Mouse (Mus musculus) lung, embryonic 14.5 days (tissue): ENCODE results near the gene Grasp. TPM values are rescaled to one million over a fixed set of nuclear protein-coding genes. Genes with fewer than 3 reads are reported as not detected.

Experiments
- ATAC-seq: fragments of 200-750 bp; cut with Nextera tagmentation; 2 replicates; pipeline ENCODE4 v1.8.0; 2017; ENCODE audit warnings: mild to moderate bottlenecking, moderate TSS enrichment, moderate library complexity; ENCODE audit not compliant: insufficient read depth
- DNase-seq: peaks from one replicate; pipeline ENCODE4 v3.0.0-alpha.2; 2015
- H3K27ac ChIP-seq: fragments of 300-500 bp; sonication (generic); 2 replicates; pipeline ENCODE4 v1.5.1; 2014; ENCODE audit warnings: low read depth, mild to moderate bottlenecking, moderate library complexity
- H3K27me3 ChIP-seq: fragments of 300-500 bp; sonication (generic); 2 replicates; pipeline ENCODE4 v1.6.1; 2014; ENCODE audit warnings: low read length, control low read depth; ENCODE audit not compliant: insufficient read depth
- H3K36me3 ChIP-seq: fragments of 300-500 bp; sonication (generic); 2 replicates; pipeline ENCODE4 v1.6.1; 2014; ENCODE audit warnings: control low read depth; ENCODE audit not compliant: insufficient read depth
- H3K4me1 ChIP-seq: fragments of 300-500 bp; sonication (generic); 2 replicates; pipeline ENCODE4 v1.6.1; 2014; ENCODE audit warnings: antibody characterized with exemption, control low read depth; ENCODE audit not compliant: insufficient read depth
- H3K4me2 ChIP-seq: fragments of 300-500 bp; sonication (generic); 2 replicates; pipeline ENCODE4 v1.6.1; 2014; ENCODE audit warnings: mild to moderate bottlenecking
- H3K4me3 ChIP-seq: fragments of 300-500 bp; sonication (generic); 2 replicates; pipeline ENCODE4 v1.5.1; 2014; ENCODE audit warnings: low read depth, low read length
- H3K9ac ChIP-seq: fragments of 300-500 bp; sonication (generic); 2 replicates; pipeline ENCODE4 v1.6.1; 2014
- H3K9me3 ChIP-seq: fragments of 300-500 bp; sonication (generic); 2 replicates; pipeline ENCODE4 v1.6.1; 2016; ENCODE audit warnings: low read depth, low read length, control low read depth
- CTCF ChIP-seq: IDR thresholded peaks from 2 replicates; pipeline ENCODE4 v1.5.1; 2016; ENCODE audit warnings: antibody characterized with exemption, low read depth
- WGBS: fragments of 180-500 bp; shearing (Covaris S2); extraction: QIAGEN DNeasy Blood & Tissue Kit; methylation state at CpG from one replicate; pipeline ENCODE4 v1.1.7; 2014; 5-methylcytosine and 5-hydroxymethylcytosine counted together
- polyA plus RNA-seq: library from polyadenylated mRNA; unstranded; fragments of >200 nt; fragmentation: Nextera tagmentation; extraction: Ambion mirVana; gene quantifications from 2 replicates; pipeline ENCODE4 v1.2.1, GENCODE M21; 2014

The Grasp gene
- polyA plus RNA-seq, 1 experiment from 2014 or later: 10.4 TPM

GRCm38 (mm10) chr15:101176795-101177691 lies 46.9 kb upstream of the Grasp start:
- DNase-seq (no peak), ATAC-seq (no peak)
- TF ChIP-seq CTCF: no peak
- Histone ChIP-seq H3K4me2 (peak overlapping the region; percentile 93; the same call in 1 of the 2 replicates), H3K4me1 (peaks cover 26% of the 10 kb centered on the region; the same call in 1 of the 2 replicates), H3K36me3 (no peaks in the 10 kb centered on the region), H3K27ac (no peak overlapping the region), H3K9ac (peak overlapping the region; percentile 90; the same call in 1 of the 2 replicates), H3K9me3 (no peaks in the 10 kb centered on the region), H3K27me3 (no peaks in the 10 kb centered on the region), H3K4me3 (no peak overlapping the region)
- 57% methylated on average over 8 of the region's 8 CpGs for WGBS

- Histone ChIP-seq H3K9me3 (no peaks in the 10 kb centered on the region), H3K4me3 (no peak overlapping the region), H3K27ac (no peak overlapping the region), H3K36me3 (no peaks in the 10 kb centered on the region), H3K4me1 (peaks cover 29% of the 10 kb centered on the region; the same call in 1 of the 2 replicates), H3K4me2 (no peak overlapping the region), H3K27me3 (no peaks in the 10 kb centered on the region), H3K9ac (no peak overlapping the region; the same call in 1 of the 2 replicates)
- no peak for TF ChIP-seq CTCF
- ATAC-seq (no peak), DNase-seq (no peak)
- WGBS: 60% methylated on average over 15 of the region's 15 CpGs
Observed at GRCm38 (mm10) chr15:101180363-101181105, 43.5 kb upstream of the Grasp start.

GRCm38 (mm10) chr15:101181106-101181466 lies 42.9 kb upstream of the Grasp start:
- no peak for TF ChIP-seq CTCF
- H3K4me2 ChIP-seq: no peak overlapping the region
- WGBS: 30% methylated on average over 5 of the region's 5 CpGs
- no peak for DNase-seq
- no peaks in the 10 kb centered on the region for H3K9me3 ChIP-seq
- H3K36me3 ChIP-seq: no peaks in the 10 kb centered on the region
- no peak for ATAC-seq
- H3K9ac ChIP-seq: no peak overlapping the region
- peaks cover 24% of the 10 kb centered on the region; the same call in 1 of the 2 replicates for H3K4me1 ChIP-seq
- H3K27me3 ChIP-seq: no peaks in the 10 kb centered on the region
- peak overlapping the region; percentile 36; the same call in 1 of the 2 replicates for H3K27ac ChIP-seq
- H3K4me3 ChIP-seq: no peak overlapping the region

- no peak overlapping the region for H3K9ac ChIP-seq
Observed at GRCm38 (mm10) chr15:101181500-101181899, 42.5 kb upstream of the Grasp start.

GRCm38 (mm10) chr15:101182676-101183075 lies 41.3 kb upstream of the Grasp start:
- Histone ChIP-seq H3K27ac (peak overlapping the region; percentile 85), H3K4me2 (no peak overlapping the region), H3K9me3 (no peaks in the 10 kb centered on the region), H3K27me3 (no peaks in the 10 kb centered on the region), H3K4me1 (peaks cover 22% of the 10 kb centered on the region; the same call in 1 of the 2 replicates), H3K9ac (no peak overlapping the region), H3K36me3 (no peaks in the 10 kb centered on the region), H3K4me3 (no peak overlapping the region)
- 34% methylated on average over 5 of the region's 5 CpGs for WGBS
- ATAC-seq (peak; percentile 47; the same call in 1 of the 2 replicates), DNase-seq (peak; percentile 61)
- TF ChIP-seq CTCF: no peak

More at GRCm38 (mm10) chr15:101181500-101181899, 42.5 kb upstream of the Grasp start:
- Histone ChIP-seq H3K9me3 (no peaks in the 10 kb centered on the region), H3K4me3 (no peak overlapping the region), H3K4me2 (no peak overlapping the region), H3K36me3 (no peaks in the 10 kb centered on the region), H3K27ac (peak overlapping the region; percentile 36), H3K27me3 (no peaks in the 10 kb centered on the region), H3K4me1 (peaks cover 24% of the 10 kb centered on the region; the same call in 1 of the 2 replicates)
- no peak for DNase-seq
- WGBS: 48% methylated on average over 4 of the region's 4 CpGs
- TF ChIP-seq CTCF: no peak
- no peak for ATAC-seq

GRCm38 (mm10) chr15:101184300-101184699 lies 39.7 kb upstream of the Grasp start:
- TF ChIP-seq CTCF: no peak
- WGBS: 91% methylated on average over 8 of the region's 8 CpGs
- Histone ChIP-seq H3K9ac (no peak overlapping the region), H3K4me1 (peaks cover 16% of the 10 kb centered on the region; the same call in 1 of the 2 replicates), H3K36me3 (no peaks in the 10 kb centered on the region), H3K27ac (peak overlapping the region; percentile 85), H3K4me3 (no peak overlapping the region), H3K4me2 (no peak overlapping the region), H3K9me3 (no peaks in the 10 kb centered on the region), H3K27me3 (no peaks in the 10 kb centered on the region)
- ATAC-seq (no peak), DNase-seq (no peak)

- peaks cover 15% of the 10 kb centered on the region; the same call in 1 of the 2 replicates for H3K4me1 ChIP-seq
- WGBS: 89% methylated on average over 3 of the region's 3 CpGs
- ATAC-seq: no peak
- no peaks in the 10 kb centered on the region for H3K27me3 ChIP-seq
- H3K9ac ChIP-seq: no peak overlapping the region
- H3K4me3 ChIP-seq: no peak overlapping the region
- H3K9me3 ChIP-seq: no peaks in the 10 kb centered on the region
- no peak overlapping the region for H3K4me2 ChIP-seq
- no peak for DNase-seq
- peak; percentile 42 for TF ChIP-seq CTCF
- H3K36me3 ChIP-seq: no peaks in the 10 kb centered on the region
- no peak overlapping the region for H3K27ac ChIP-seq
Observed at GRCm38 (mm10) chr15:101185549-101185948, 38.4 kb upstream of the Grasp start.
